Mouse (Mus musculus) embryo, embryonic 11 days (tissue): ENCODE measurements around the gene Cox6a1.
"Not testable (repeated sequence)": the region's sequence is repeated elsewhere in the genome, so short reads cannot be mapped to it uniquely, and the experiment has no call there.

Experiments
- DNase-seq: peaks from one replicate; pipeline ENCODE4 v3.0.0-alpha.2; 2015

Cox6a1 gene

DNA sequence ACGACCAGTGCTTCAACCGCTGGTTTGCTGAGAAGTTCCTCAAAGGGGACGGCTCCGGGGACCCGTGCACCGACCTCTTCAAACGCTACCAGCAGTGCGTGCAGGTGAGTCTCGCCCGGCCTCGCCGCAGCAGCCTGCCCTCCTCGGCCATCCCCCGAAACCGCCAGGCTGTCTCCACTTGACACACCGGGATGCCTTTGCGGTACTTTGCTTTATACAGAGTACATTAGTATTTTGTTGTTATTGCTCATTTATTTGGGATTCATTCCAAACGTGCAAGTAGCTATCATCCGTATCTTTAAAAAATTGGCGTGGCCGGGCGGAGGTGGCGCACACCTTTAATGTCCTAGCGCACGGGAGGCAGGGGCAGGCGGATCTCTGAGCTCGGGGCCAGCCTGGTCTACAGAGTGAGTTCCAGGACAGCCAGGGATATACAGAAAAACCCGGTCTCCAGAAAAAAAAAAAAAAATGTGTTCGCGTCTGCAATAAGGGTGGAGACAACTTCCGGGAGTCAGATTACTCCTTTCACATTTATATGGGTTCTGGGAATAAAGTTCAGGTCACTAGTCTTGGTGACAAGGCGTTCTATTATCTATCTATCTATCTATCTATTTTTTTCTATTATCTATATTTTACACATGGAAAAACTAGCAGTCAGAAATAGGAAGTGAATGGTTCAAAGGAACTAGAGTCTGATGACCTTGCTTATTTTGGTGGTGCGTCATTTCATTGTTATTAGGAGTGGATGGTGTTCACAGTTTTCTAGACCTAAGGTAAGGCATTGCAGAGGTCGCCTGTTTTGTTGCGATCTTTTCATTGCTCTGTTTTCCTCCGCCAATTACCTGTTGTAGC is 7.2 kb downstream of the Cox6a1 start:
- no peak for DNase-seq

GRCm38 (mm10) chr5:115340577-115341313 is 8.0 kb downstream of the Cox6a1 start, which contains the start of the genes Gatc and Triap1:
Gene Gatc, minus strand, starts transcription at chr5:115341178.
Gene Triap1, plus strand, starts transcription at chr5:115341225.
- DNase-seq, result peak; percentile 94

DNA sequence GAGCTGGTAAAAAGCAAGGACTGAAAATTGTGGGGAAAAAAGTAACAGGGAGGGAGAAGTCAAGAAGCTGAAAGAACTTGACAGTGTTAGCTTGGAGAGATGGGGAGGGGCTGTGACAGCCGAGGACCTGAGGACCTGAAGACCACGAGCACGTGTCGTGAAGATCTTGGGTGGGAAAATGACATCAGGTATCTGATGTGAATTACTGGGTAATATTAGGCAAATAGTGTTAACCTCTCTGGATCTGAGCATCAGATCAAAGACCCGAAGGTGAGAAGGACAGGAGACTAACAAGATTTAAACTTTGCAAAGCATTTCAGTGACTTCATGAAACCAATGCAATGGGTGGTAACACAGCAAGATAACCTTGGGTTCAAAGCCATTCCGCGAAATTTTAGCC is 8.8 kb downstream of the Cox6a1 start:
- no peak for DNase-seq

- no peak for DNase-seq
Measured at GRCm38 (mm10) chr5:115333626-115334025, 15.2 kb downstream of the Cox6a1 start.

DNA sequence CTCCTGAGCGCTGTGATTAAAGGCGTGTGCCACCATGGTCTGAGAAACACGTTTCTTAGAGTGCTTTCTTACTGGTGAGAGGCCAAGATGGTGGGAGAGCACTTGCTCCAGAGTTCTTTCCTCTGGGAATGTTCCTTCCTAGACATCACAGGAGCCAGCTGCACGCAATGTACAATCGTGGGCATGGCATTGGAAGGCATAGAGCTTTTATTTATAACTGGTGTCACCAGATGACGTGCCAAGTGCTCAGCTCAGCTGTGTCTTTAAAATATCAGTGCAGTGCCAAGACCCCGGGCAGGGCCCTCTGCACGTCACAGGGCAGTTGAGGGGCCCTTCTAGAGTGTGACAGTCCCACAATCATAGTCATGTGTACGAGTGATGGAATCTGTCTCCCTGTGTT is 17.8 kb downstream of the Cox6a1 start:
- no peak for DNase-seq

DNA sequence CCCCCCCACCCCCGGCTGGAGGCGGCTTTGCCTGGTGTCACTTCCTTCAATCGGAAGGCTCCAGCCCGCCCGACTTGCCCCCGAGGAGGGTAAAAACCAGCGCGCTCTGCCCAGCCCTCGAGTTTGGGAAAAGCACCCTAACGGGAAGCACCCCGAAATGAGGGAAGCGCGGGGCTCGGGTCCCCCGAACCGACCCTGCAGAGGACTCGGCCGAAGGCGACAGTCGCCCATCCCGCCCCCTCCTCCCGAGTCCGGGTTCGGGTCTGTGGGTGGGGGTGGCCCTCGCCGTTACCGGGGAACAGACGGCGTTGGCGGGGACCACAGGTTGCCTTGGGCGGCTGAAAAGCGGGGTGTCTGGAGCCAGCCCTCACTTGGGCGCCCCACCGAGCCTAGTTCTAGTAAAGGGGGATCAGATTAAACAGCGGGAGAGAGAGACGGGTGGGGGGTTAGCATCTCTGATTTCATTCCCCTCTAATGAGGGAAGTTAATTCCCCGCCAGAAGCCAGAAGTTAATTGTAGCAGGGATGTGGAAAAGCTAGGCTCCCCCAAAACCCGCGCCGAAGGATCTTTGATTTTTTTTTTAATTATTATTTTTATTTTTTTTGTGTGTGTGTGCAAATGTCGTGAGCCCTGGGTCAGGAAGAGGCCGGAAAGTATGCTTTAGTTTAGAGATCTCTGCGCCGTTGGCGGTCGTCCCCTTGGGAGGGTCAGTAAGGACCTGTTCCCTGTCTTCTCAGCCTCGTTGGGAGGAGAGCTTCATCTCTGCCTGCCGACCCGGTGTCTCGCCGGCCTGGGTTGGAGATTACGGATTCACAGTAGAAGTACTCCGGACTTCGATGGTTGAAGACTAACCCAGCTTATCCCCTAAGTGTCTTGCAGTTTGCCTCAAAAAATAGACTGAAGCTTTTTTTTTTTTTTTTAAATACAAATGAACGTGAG is 20.9 kb downstream of the Cox6a1 start:
- peak; percentile 43 for DNase-seq

GRCm38 (mm10) chr5:115326875-115327609 is 21.7 kb downstream of the Cox6a1 start, which contains the start of gene Srsf9:
Gene Srsf9, plus strand, starts transcription at chr5:115327177.
- peak; percentile 97 for DNase-seq

GRCm38 (mm10) chr5:115326256-115326831 is 22.4 kb downstream of the Cox6a1 start:
- DNase-seq, result peak; percentile 10

DNA sequence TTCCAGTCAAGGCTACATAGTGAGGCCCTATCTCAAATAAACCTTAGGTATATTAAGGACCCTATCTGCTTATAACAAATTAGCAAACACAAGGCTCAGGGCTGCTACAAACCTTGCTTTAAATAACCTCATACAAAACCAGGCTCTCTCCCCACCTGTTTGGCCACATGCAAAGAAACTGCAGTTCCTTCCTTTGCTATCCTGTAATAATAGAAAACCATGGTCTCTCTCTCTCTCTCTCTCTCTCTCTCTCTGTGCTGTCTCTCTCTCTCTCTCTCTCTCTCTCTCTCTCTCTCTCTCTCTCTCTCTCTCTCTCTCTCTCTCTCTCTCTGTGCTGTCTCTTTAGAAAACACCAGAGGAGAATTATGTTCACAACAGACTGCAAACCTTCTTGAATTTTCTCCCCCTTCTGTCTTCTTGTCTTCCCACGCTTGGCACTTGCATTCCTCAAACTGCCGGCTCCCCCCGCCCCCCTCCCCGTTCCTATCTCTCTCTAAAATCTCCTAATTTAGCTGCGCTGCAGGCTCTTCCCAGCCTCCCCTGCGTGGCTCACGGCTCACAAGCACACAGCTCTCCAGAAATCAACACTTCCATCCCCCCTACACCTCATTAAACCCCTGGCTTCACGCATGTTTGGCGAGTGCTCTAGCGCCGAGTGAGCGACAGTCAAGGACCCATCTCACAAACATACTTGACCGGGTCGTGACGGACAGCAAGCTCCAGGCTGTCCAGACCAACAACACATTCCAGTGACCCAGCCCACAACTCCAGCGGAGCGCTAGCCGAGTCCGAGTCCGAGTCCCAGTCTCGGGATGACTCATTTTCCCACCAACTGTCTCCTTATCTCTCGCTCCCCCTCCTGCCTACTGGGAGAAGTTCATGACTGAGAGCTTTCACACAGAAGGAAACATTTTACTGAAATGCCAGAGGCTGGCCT is 29.5 kb downstream of the Cox6a1 start:
- DNase-seq, result peak; percentile 87

GRCm38 (mm10) chr5:115317645-115318328 is 31.0 kb downstream of the Cox6a1 start:
- peak; percentile 84 for DNase-seq

DNA sequence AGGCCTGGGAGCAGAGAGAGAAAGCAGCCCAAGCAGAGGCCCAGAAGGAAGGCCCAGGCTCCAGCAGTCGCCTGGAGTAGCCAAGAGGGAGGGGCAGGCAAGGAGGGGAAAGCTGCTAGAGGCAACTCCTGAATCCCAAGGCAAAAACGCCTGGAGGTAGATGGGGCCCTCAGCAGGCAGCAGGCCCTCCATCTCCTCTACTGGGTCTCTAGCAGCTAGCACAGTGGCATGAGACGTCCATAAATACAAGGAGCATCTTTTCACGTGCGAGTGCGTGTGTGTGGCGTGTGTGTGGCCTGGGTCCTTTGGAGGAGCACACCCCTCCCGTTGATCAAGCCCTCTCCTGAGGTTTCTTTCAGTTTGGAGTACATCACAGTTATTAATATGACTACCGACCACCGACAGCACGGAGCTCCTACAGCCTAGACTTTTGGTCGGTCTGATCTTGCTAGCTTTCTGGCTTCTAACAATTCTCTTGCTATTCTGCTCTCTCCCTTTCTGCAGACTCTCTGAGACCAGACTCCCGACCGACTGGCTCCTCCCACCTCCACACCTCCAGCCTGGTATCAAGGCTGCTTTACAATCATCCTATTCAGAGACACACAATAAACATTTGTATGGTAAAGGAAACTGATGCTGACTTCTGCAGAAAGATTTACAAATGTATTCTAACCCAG is 31.7 kb downstream of the Cox6a1 start:
- DNase-seq, result peak; percentile 55

- no peak for DNase-seq
Measured at GRCm38 (mm10) chr5:115313668-115313943, 35.2 kb downstream of the Cox6a1 start.

GRCm38 (mm10) chr5:115312816-115313667 is 35.7 kb downstream of the Cox6a1 start:
- no peak for DNase-seq

DNA sequence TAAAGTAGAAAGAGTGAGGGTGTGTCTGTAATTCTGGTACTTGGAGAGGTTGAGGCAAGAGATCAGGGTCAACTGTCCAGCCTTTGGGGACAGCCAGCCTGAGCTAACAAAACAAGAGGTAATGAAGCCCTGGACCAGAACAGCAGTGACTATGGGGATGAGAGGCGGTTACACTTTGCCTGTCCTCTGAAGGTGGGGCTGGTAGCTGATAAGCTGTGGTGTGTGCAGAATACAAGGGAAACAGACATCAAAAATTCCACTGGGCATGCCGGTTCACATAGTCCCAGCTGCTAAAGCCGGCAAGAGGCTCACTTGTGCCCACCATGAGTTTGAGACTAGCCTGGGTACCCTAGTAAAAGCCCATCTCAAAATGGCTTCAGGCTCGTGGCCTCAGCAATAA is 36.4 kb downstream of the Cox6a1 start:
- no peak for DNase-seq

DNA sequence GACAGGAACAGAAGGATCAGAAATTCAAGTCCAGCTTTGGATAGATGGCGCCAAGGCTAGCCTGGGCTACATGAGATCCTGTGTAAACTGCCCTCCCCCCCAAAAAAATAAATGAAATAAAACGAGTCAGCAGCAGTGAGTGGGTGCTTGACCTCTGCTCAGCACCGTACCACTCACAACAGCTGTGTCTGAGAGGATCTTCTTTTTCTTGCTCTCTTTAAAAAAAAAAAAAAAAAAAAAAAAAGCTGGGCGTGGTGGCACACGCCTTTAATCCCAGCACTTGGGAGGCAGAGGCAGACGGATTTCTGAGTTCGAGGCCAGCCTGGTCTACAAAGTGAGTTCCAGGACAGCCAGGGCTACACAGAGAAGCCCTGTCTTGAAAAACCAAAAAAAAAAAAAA is 46.6 kb downstream of the Cox6a1 start:
- not testable (repeated sequence) for DNase-seq

- no peak for DNase-seq
Measured at GRCm38 (mm10) chr5:115301615-115302014, 47.2 kb downstream of the Cox6a1 start.

DNA sequence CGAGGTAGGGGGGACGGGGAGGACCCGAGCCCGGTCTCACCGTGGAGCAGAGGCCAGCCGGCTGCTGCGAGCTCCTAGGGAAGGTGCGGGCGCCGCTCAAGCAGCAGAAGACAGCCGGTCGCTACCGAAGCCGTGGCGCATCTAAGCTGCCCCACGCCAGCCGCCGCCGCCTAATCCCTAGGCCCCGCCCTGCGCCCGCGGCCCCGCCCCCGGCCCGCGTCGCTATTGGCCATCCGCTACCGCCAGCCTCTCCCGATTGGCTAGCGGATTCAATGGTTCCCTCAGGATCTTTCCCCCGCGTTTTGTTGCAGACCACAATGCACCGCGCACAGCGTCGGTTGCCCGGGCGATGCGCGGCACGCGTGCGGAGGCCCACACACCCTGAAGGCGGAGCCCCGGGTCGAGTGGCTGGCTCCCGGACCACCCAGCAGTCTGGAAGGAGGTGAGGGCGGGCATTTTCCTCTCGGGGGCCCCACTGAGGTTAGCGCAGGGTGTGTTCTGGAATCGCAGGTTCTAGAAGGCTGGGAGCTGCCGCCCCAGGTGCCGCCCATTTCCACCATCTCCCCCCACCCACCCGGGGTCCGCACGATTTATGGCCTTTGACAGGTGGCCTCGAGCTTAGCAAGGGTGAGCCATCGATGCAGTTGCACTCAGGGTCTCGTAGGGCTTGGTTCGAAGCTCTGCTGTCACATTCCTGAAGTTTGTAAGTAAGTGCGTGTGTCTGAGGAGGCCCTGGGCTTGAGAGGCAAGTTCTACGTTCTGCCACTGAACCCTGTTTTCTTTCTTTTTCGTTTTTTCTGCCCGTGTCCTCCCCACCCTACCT is 47.8 kb downstream of the Cox6a1 start, which contains the start of gene Dynll1:
Gene Dynll1, minus strand, starts transcription at position 208 of the 823 bp plus-strand sequence.
- DNase-seq, result peak; percentile 98
